Mouse (Mus musculus): Measurements from ENCODE around the gene Kctd3. TPM values are rescaled to one million over a fixed set of nuclear protein-coding genes. Genes with fewer than 3 reads are reported as not detected.

Gene Kctd3
- 36.0 and 36.2 TPM in 2 replicates for polyA plus RNA-seq (2014; fragmentation: Nextera tagmentation; extraction: Ambion mirVana)

DNA sequence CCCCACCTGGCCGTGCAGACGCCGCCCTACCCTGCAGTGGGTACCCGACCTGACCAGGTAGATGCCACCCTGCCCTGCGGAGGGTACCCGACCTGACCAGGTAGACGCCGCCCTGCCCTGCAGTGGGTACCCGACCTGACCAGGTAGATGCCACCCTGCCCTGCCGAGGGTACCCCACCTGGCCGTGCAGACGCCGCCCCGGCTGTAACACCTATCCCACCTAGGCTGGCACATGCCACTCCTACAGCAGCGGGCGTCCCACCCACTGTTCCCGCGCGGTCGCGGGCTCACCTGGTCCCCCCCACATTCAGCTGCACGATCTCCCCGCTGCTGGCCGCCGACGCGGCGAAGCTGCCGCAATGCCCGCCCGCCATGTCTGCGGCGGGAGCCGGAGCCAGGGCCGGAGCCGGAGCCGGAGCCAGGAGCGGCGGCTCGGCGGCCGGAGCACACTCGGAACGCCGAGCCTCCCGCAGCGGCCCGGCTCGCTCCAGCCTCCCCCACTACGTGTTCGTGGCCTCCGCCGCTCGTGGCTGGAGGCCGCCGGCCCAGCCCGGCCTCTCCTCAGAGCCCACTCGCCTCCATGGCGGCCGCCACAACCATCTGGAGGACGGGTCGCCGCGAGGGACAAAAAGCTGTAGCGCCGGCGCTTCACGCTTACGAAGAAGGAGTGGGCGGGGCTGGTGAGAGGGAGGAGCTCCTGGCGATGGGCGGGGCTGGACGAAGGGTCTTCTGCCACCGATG is at the start of gene Kctd3:
Gene Kctd3 (minus strand): TSS at position 603 of the 741 bp plus-strand sequence.
- H3K4me1 ChIP-seq (ENCODE audit: control insufficient read depth, insufficient read depth, low read length), result peaks cover 17% of the 10 kb centered on the region
- peak; percentile 84 for ATAC-seq (ENCODE audit: insufficient number of reproducible peaks, insufficient read depth, low FRiP score, low read depth)

DNA sequence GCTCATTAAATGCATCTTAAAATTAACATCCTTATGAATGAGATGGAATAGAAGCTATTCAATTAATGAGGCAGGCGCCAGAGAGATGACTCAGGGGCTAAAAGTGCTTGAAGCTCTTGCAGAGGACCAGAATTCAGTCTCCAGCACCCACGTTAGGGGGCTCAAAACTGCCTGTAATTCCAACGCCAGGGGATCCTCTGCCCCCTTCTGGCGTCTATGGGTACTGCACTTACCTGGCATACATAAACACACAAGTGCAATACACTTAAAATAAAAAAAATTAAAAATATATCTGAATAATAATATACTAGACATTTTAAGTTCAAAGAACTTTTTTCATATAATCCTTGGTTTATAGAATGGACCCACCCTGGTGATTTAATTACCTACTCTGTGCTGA is 49.8 kb upstream of the Kctd3 start:
- no peak overlapping the region for H3K4me3 ChIP-seq (ENCODE audit: low read depth, low read length)
- no peak for ATAC-seq (ENCODE audit: insufficient number of reproducible peaks, insufficient read depth, low FRiP score, low read depth)
- no peaks in the 10 kb centered on the region for H3K4me1 ChIP-seq (ENCODE audit: control insufficient read depth, insufficient read depth, low read length)
- no peak overlapping the region for H3K9ac ChIP-seq (replicated peaks; ENCODE audit: low read depth, low read length)
- H3K9me3 ChIP-seq (ENCODE audit: control insufficient read depth, low read depth, low read length), result no peaks in the 10 kb centered on the region
- 60% methylated on average over 4 of the region's 4 CpGs for WGBS
- no peaks in the 10 kb centered on the region for H3K27me3 ChIP-seq (ENCODE audit: control insufficient read depth, insufficient read depth, low read length)
- H3K27ac ChIP-seq (ENCODE audit: low read length), result no peak overlapping the region
- H3K36me3 ChIP-seq (ENCODE audit: control insufficient read depth, insufficient read depth, low read length), result no peaks in the 10 kb centered on the region
- H3K4me2 ChIP-seq (replicated peaks; ENCODE audit: low read depth, low read length), result no peak overlapping the region

More for the DNA sequence above, at the start of gene Kctd3:
- peak within 1 kb of the TSS; percentile 92 for H3K9ac ChIP-seq (replicated peaks; ENCODE audit: low read depth, low read length)
- H3K27ac ChIP-seq (ENCODE audit: low read length), result peak within 1 kb of the TSS; percentile 67
- H3K4me3 ChIP-seq (ENCODE audit: low read depth, low read length), result peak within 1 kb of the TSS; percentile 99
- WGBS, result under 1% methylated on average over 74 of the region's 74 CpGs
- H3K36me3 ChIP-seq (ENCODE audit: control insufficient read depth, insufficient read depth, low read length), result no peaks in the 10 kb centered on the region; the same call in 1 of the 2 replicates
- H3K9me3 ChIP-seq (ENCODE audit: control insufficient read depth, low read depth, low read length), result no peaks in the 10 kb centered on the region
- peak within 1 kb of the TSS; percentile 66 for H3K4me2 ChIP-seq (replicated peaks; ENCODE audit: low read depth, low read length)
- H3K27me3 ChIP-seq (ENCODE audit: control insufficient read depth, insufficient read depth, low read length), result no peaks in the 10 kb centered on the region

DNA sequence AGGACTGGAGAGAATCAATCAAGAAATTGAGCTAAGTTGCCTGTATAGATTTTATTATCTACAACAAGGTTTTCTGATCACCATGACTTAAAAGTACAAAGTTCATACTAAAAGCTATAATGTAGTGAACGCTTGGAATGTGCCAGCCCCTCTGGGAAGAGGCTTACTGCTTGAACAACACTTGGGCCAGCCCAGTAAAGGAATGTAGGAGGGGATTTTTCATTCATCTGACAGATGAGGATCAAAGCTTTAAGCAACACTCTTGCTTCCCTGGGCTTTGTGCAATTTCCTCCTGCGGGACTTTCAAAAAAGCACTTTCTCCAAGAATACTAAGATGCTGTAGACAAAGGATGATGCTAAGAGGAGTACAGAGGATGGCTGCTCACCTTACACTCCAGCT is 48.3 kb upstream of the Kctd3 start:
- Histone ChIP-seq H3K27ac (ENCODE audit: low read length) (no peak overlapping the region), H3K36me3 (ENCODE audit: control insufficient read depth, insufficient read depth, low read length) (no peaks in the 10 kb centered on the region), H3K4me1 (ENCODE audit: control insufficient read depth, insufficient read depth, low read length) (no peaks in the 10 kb centered on the region), H3K9me3 (ENCODE audit: control insufficient read depth, low read depth, low read length) (no peaks in the 10 kb centered on the region), H3K4me2 (replicated peaks; ENCODE audit: low read depth, low read length) (no peak overlapping the region), H3K4me3 (ENCODE audit: low read depth, low read length) (no peak overlapping the region), H3K9ac (replicated peaks; ENCODE audit: low read depth, low read length) (no peak overlapping the region), H3K27me3 (ENCODE audit: control insufficient read depth, insufficient read depth, low read length) (no peaks in the 10 kb centered on the region)
- 21% methylated on average over 2 of the region's 2 CpGs for WGBS
- no peak for ATAC-seq (ENCODE audit: insufficient number of reproducible peaks, insufficient read depth, low FRiP score, low read depth)

DNA sequence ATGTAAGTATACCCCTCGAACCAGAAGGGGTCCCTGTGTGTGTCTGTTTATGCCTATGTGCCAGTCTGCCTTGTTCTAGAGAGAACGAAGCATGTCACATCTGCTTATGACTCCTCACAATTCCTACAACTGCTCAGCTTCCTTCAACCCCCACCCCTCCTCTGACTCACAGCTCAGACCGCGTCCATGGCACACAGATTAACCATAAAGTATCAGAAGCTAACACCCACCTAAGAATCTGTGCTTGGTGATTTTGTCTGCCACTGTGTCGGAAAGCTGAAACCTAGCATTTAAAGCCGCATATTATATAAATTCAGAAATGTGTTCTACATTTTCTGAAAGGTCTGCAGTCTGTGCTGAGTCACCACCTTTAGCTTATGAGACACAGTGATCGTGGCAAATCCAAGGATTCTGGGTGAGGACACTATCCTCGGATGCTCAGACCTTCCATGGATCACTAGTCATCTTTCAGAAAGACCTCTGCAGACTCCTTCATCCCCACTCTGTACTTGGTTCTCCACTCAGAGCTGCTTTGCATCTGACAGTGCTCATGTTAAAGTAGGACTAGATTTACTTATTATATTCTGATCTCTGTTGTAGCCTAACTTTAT is 47.4 kb upstream of the Kctd3 start:
- Histone ChIP-seq H3K27ac (ENCODE audit: low read length) (no peak overlapping the region), H3K27me3 (ENCODE audit: control insufficient read depth, insufficient read depth, low read length) (no peaks in the 10 kb centered on the region), H3K4me3 (ENCODE audit: low read depth, low read length) (no peak overlapping the region), H3K4me1 (ENCODE audit: control insufficient read depth, insufficient read depth, low read length) (no peaks in the 10 kb centered on the region), H3K9ac (replicated peaks; ENCODE audit: low read depth, low read length) (no peak overlapping the region), H3K4me2 (replicated peaks; ENCODE audit: low read depth, low read length) (no peak overlapping the region), H3K9me3 (ENCODE audit: control insufficient read depth, low read depth, low read length) (no peaks in the 10 kb centered on the region), H3K36me3 (ENCODE audit: control insufficient read depth, insufficient read depth, low read length) (no peaks in the 10 kb centered on the region)
- 78% methylated on average over 8 of the region's 8 CpGs for WGBS
- ATAC-seq (ENCODE audit: insufficient number of reproducible peaks, insufficient read depth, low FRiP score, low read depth), result no peak

DNA sequence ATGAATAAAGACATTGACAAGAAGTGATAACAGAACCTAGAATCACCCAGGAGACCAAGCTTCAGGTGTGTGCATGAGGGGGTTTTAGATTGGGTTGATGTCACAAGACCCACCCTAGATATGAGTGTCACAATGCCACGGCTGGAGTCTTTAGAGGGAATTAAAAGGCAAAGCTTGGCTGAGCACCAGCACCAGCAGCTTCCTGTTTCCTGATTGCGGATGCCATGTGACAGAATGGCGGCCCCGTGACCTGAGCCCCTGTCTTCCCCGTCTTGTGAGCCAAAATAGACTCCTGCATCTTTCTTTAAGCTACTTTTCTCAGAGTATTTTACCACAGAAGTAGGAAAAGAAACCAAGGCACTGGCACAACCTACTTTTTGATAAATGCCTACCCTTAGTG is 46.5 kb upstream of the Kctd3 start:
- H3K9ac ChIP-seq (replicated peaks; ENCODE audit: low read depth, low read length), result no peak overlapping the region
- no peak overlapping the region for H3K4me2 ChIP-seq (replicated peaks; ENCODE audit: low read depth, low read length)
- H3K4me3 ChIP-seq (ENCODE audit: low read depth, low read length), result no peak overlapping the region
- no peak overlapping the region for H3K27ac ChIP-seq (ENCODE audit: low read length)
- no peaks in the 10 kb centered on the region for H3K36me3 ChIP-seq (ENCODE audit: control insufficient read depth, insufficient read depth, low read length)
- no peaks in the 10 kb centered on the region for H3K4me1 ChIP-seq (ENCODE audit: control insufficient read depth, insufficient read depth, low read length)
- H3K9me3 ChIP-seq (ENCODE audit: control insufficient read depth, low read depth, low read length), result no peaks in the 10 kb centered on the region
- WGBS, result 69% methylated on average over 5 of the region's 5 CpGs
- no peaks in the 10 kb centered on the region for H3K27me3 ChIP-seq (ENCODE audit: control insufficient read depth, insufficient read depth, low read length)
- ATAC-seq (ENCODE audit: insufficient number of reproducible peaks, insufficient read depth, low FRiP score, low read depth), result no peak

DNA sequence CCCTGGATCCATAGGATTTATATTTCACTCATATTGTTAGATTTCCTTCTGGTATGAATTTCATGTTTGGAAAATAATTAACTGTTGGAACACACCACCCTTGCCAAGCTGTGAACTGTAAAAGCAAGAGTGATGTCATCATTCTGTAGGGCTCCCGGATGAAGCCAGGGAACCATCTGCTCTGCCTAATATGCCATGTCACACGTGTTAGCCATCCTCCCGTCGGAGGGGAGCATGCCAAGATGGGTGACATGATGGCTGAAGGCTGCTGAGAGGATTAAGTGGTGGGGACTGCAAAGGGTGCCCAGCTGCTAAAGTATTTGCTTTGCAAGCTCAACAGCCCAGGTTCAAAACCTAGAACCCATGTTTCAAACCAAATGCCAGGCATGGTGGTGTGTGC is 44.5 kb upstream of the Kctd3 start:
- no peak for ATAC-seq (ENCODE audit: insufficient number of reproducible peaks, insufficient read depth, low FRiP score, low read depth)
- 80% methylated on average over 4 of the region's 4 CpGs for WGBS
- Histone ChIP-seq H3K9ac (replicated peaks; ENCODE audit: low read depth, low read length) (no peak overlapping the region), H3K27ac (ENCODE audit: low read length) (no peak overlapping the region), H3K4me1 (ENCODE audit: control insufficient read depth, insufficient read depth, low read length) (no peaks in the 10 kb centered on the region), H3K9me3 (ENCODE audit: control insufficient read depth, low read depth, low read length) (no peaks in the 10 kb centered on the region), H3K27me3 (ENCODE audit: control insufficient read depth, insufficient read depth, low read length) (no peaks in the 10 kb centered on the region), H3K4me3 (ENCODE audit: low read depth, low read length) (no peak overlapping the region), H3K4me2 (replicated peaks; ENCODE audit: low read depth, low read length) (no peak overlapping the region), H3K36me3 (ENCODE audit: control insufficient read depth, insufficient read depth, low read length) (no peaks in the 10 kb centered on the region)

DNA sequence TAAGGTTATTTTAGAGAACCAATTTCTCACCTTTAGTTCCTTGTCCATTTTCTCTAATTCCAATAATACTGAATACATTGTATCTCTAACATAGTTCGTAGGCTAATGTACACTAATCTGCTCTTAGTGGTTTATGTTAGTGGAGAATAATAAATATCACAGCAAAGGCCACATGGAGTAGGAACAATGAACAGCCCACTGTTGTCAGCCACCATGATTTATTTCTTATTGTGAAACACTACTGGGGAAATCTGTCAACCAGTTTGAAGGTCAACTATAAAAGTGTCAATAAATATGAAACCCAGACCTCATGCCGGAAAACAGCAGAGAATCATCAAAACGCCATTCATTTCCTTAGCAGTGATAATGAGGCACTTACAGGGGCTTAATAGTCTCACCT is 42.5 kb upstream of the Kctd3 start:
- Histone ChIP-seq H3K27ac (ENCODE audit: low read length) (no peak overlapping the region), H3K4me3 (ENCODE audit: low read depth, low read length) (no peak overlapping the region), H3K27me3 (ENCODE audit: control insufficient read depth, insufficient read depth, low read length) (no peaks in the 10 kb centered on the region), H3K9ac (replicated peaks; ENCODE audit: low read depth, low read length) (no peak overlapping the region), H3K4me1 (ENCODE audit: control insufficient read depth, insufficient read depth, low read length) (no peaks in the 10 kb centered on the region), H3K9me3 (ENCODE audit: control insufficient read depth, low read depth, low read length) (no peaks in the 10 kb centered on the region), H3K4me2 (replicated peaks; ENCODE audit: low read depth, low read length) (no peak overlapping the region), H3K36me3 (ENCODE audit: control insufficient read depth, insufficient read depth, low read length) (no peaks in the 10 kb centered on the region)
- WGBS, result 48% methylated on average over 3 of the region's 3 CpGs
- no peak for ATAC-seq (ENCODE audit: insufficient number of reproducible peaks, insufficient read depth, low FRiP score, low read depth)

DNA sequence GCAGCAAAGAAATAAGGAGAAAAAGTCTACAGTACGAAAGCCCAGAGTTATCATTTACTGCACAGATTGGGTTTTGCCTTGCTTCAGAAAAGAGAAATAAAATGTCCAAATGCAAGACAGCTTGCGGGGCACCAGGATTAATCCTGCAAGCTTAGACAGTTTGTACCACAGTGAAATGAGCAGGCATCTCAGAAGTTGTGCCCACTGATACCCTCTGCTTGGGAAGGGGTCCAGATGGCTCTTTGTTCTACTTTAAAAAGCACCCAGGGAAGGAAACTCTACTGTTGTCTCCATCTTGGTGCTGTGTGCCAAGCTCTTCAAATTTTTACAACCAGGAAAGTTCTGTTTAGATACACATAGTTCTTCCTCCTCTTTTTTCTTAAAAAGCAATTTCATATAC is 40.7 kb upstream of the Kctd3 start:
- no peaks in the 10 kb centered on the region for H3K27me3 ChIP-seq (ENCODE audit: control insufficient read depth, insufficient read depth, low read length)
- H3K4me3 ChIP-seq (ENCODE audit: low read depth, low read length), result no peak overlapping the region
- no peak overlapping the region for H3K9ac ChIP-seq (replicated peaks; ENCODE audit: low read depth, low read length)
- 81% methylated on average over 2 of the region's 2 CpGs for WGBS
- no peaks in the 10 kb centered on the region for H3K9me3 ChIP-seq (ENCODE audit: control insufficient read depth, low read depth, low read length)
- no peaks in the 10 kb centered on the region for H3K4me1 ChIP-seq (ENCODE audit: control insufficient read depth, insufficient read depth, low read length)
- H3K36me3 ChIP-seq (ENCODE audit: control insufficient read depth, insufficient read depth, low read length), result no peaks in the 10 kb centered on the region
- no peak overlapping the region for H3K27ac ChIP-seq (ENCODE audit: low read length)
- H3K4me2 ChIP-seq (replicated peaks; ENCODE audit: low read depth, low read length), result no peak overlapping the region
- ATAC-seq (ENCODE audit: insufficient number of reproducible peaks, insufficient read depth, low FRiP score, low read depth), result no peak
